Mouse (Mus musculus) mouse trophoblast stem cell (cell line): ENCODE measurements around the gene Trp53i13.
"Not testable (repeated sequence)": the region's sequence is repeated elsewhere in the genome, so short reads cannot be mapped to it uniquely, and the experiment has no call there.

Source experiments
- in situ Hi-C, 2 experiments: fragments of 300-500 bp; cut with MseI, MboI; formaldehyde crosslinking; loops; 2 replicates in 1 of 2; 3 replicates in 1 of 2; pipeline ENCODE4 v1.15.1; 2025

Gene Trp53i13

DNA sequence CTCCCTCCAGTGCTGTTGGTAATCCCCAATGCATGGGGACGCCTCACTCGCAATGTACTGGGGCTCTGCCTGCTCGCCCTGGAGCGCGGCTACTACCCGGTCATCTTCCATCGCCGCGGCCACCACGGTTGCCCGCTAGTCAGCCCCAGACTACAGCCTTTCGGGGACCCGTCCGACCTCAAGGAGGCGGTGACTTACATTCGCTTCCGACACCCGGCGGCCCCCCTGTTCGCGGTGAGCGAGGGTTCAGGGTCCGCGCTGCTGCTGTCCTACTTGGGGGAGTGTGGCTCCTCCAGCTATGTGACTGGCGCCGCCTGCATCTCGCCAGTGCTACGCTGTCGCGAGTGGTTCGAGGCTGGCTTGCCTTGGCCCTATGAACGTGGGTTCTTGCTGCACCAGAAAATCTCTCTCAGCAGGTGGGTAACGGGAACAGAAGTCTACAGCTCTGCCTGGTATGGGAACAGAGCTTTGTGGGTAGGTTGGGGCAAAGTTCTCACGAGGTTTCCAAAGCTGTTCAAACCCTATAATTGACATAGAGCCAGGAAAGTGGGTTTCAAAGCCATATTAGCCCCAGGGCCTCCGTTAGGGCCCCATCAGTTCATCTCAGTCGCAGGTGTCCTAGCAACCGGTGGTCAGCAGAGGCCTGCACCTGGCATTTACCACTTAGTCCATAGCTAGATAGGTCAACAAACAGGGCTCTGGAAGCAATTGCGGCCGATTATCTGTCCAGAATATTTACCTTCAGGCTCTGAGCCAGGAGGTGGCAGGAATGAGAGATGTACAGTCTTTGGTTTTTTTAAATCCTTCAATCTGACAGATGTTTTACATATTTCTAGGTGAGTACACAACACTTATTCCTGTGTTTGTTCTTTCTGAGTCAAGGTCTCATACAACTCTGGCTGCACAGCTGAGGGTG, at the start of gene Trp53i13:
TSS of gene Trp53i13 (minus strand) at position 344 of the 916 bp plus-strand sequence.
- in situ Hi-C loops: no loop called here

DNA sequence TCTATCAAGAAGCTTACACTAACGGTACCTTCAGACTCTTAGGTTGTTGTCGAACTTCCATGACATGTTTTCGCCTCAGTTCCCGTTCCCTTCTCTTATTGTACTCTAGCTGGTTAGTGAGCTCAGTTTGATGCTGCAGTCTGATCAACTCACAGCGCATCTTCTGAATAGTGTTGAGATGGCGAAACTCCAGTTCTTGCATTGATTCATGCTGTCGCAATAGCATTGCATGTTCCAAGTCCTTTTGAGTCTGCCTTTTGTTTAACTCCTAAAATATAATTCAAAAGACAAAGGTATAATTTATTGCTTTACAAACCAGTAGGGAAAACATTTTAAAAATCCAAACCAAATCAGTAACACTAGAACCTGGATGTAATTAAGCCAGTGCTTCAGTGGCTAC, 29.5 kb upstream of the Trp53i13 start:
- in situ Hi-C loops: no loop called here

DNA sequence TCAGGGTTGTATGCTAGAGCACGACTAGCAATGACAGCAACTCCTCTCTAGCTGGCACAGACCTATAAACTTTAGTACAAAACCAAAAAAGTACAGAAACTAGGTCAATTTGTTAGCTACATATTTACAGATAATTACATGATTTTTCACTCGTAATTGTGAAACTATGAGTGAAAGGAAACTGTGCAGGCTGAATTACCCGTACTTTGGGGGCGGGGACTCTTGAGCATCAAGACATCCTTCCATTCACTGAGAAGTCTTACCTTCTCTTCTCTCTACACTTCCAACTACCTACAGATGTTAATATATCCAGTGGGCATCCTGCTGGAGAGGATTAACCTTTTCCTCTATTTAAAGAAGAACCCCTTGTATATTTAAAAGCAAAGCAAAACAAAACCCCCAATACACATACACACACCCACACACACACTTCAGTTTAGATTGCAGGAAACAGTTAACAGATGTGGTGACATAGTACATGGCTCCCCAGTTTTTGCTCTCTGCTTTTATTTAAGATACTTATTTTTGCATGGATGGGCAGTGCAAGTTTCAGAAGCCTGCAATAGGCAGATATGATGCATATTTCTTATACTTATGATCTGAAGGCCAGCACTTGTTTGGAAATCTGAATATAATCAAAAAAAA, 16.5 kb upstream of the Trp53i13 start:
- in situ Hi-C loops: no loop called here

DNA sequence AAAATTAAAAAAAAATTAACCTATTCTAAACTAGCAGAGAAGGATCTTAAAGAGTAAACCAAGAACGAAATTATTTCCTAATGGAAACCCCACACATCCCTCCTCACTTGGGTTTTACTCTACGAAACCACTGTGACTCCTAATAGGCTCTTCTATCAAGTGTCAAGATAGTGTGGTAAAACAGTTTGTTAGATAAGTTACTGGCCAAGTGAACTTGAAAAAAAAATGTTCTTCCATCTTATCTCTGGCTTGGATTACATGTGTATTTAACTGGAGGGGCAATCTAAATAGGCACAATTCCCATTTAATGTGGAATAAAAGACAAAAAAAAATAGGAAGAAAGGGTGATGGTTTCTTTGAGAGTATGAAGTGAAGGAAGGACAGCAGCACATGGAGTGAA, 15.1 kb upstream of the Trp53i13 start:
- in situ Hi-C loops: no loop called here

DNA sequence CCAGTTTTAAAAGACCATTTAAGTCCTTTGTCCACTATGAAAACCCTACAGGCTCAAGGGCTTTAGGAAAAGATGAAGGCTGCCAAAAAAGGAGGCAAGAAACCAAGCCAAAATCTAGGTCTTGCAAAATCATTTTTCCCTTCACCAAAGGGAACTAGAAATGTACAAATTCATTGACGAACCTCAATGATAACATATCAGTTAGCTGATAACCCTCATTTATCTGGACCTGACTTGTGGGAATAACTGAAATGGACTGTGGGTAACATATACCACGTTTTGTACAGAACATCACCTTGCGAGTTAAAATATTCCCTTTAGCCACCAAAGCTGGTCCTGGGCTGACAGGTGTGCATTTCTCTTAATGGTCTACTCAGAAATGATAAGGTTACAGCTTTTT, 13.9 kb upstream of the Trp53i13 start:
- in situ Hi-C loops: no loop called here

DNA sequence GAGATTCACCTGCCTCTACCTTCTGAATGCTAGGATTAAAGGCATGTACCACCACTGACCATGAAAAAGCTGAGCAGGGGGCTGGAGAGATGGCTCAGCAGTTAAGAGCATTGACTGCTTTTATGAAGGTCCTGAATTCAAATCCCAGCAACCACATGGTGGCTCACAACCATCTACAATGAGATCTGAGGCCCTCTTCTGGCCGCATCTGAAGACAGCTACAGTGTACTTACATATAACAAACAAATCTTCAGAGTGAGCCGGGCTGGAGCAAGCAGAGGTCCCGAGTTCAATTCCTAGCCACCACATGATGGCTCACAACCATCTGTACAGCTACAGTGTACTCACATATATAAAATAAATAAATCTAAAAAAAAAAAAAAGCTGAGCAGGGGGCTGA, 12.6 kb upstream of the Trp53i13 start:
- in situ Hi-C loops: not testable (repeated sequence)

DNA sequence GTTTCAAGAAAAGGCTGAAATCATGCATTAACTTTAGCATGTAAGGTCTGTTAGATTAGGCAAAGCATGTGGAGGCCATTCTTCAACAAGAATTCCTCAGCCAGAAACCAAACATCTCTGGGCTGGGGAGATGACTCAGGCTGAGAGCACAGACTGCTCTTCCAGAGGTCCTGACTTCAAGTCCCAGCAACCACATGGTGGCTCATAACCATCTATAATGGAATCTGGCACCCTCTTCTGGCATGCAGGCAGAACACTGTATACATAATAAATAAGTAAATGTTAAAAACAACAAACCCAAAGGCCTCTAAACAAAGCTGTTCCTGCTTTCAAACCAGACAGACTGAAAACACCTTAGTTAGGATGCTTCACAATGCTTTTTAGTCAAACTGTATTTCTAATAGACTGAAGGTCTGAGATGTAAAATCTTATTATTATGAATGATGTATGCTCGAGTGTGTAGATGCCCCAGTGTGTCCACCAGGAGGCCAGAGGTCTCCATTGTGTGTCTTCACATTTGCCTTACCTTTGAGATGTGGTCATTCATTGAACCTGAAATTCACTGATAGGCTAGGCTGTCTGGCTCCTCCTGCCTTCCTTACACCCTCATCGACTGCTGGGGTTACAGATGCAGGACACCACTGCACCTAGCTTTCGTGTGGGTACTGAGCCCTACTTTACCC, 10.2 kb upstream of the Trp53i13 start:
- in situ Hi-C loops: no loop called here

DNA sequence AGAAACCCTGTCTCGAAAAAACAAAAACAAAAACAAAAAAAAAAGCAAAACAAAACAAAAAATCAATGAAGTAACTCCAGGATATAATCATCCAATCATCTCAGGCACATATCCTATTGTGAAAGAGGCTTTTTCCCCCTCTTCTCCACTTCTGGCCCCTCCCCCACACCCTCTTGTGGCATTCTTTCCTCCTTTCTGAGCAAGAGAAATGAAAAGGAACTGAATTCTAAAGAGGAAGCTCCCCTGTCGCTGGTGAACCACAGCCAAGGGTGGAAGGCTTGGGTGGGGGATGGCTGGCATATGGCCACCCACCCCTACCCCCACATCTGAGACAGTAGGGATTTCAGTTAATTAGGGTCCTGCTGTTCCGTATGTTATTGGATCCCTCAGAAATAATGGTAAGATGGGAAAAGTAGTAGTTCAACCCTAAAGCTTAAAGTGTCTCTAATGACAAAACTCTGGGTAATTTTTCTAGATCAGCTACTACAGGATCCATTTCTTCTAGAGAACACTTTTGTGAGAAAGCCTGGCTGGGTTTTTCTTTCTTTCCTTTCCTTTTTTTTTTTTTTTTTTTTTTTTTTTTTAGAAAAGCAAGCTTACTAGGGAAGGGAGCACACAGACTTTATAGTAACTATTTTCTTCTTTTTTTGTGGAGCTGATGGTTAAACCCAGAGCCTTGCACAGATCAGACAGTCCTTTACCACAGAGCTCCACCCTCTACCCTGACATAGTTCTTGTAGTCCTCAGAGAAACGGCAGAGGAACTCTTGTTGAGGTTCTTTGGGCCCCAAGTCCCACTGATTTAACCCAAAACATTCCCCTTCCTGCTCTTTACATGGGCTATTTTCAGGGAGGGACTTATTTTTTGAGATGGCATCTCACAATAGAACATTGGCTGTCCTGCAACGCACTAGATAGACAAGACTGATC, 5.1 kb upstream of the Trp53i13 start:
- in situ Hi-C loops: no loop called here

DNA sequence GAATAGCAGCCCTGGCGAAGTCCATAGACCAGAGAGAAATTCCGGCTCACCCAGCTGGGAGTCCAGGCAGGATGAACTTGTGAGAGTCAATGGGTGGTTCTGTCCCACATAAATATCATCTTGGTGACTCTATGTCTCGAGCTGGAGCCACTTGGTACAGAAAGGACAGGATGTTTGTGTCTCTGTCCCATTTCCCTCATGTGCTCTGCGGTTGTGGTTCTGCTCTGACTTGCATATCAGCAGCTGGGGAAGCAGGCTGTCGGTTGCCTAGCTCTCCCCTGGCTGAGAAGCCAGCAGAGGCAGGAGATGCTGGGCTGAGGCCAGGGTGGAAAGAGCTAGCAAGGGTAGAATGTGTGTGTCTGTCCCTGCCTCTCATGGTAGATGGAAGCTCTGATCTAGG, 3.3 kb upstream of the Trp53i13 start, which contains the start of gene Gm10392:
TSS of gene Gm10392 (minus strand) at position 156 of the 400 bp plus-strand sequence.
- in situ Hi-C loops: no loop called here

DNA sequence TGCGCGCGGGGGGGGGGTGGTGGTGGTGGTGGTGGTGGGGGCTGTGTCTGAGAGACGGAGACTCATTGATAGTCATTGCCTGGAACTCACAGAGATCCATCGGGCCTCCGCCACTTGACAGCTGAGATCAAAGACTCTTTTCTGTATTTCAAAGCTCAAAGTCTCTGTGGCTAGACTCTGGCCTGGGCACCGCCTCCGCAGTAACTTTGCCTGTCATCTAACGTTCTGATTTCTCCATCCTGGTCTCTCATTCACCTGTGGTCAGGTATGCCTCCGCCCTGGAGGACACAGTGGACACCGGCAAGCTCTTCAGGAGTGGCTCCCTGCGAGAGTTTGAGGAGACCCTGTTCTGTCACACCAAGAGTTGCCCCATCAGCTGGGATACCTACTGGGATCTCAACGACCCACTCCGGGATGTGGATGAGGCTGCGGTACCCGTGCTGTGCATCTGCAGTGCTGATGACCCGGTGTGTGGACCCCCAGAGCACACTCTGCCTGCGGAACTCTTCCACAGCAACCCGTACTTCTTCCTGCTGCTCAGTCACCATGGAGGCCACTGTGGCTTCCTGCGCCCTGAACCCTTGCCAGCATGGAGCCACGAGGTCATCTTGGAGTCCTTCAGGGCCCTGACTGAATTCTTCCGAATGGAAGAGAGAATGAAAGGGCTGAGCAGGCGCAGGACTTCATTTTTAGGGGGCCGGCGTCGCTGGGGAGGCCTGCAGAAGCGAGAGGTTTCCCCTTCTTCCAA, 2.4 kb upstream of the Trp53i13 start:
- in situ Hi-C loops: no loop called here

DNA sequence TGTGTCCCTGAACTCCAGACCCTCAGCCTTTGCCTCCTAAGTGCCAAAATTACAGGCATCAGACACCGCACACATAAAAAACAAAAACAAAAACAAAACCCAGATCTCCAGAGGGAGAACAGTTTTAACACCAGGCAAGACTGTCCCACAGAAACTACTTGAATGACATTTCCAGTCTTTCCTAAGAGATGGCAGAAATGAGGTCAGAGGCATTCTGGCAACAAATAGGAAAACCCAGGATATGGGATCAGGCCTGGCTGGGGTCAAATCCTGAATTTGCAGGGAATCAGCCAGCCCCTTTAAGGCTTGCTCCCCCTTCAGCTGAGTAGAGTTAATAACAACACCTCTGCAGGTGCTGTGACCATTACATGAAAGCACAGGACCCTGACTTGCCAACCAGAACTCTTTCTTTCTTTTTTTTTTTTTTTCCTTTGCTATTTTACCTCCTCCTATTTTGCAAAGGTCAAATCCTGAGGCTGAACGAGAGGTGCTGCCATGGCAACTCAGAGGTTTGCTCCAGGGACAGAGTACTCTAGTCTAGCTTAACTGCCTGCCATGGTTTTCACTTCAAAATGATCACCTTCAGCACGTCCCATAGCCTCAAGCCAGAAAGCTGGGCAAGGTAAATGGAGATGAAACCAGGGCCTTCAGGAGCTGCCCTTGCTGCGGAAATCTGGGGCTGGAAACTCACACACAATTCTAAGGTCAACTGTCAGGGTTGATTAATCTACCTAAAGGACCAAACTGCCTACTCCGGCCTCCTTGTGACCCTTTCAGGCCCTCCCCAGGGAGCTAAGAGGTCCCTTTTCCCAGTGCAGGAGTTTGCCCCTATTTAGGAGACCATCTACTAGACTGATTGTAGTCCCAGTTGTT, 1.0 kb upstream of the Trp53i13 start:
- in situ Hi-C loops: no loop called here

DNA sequence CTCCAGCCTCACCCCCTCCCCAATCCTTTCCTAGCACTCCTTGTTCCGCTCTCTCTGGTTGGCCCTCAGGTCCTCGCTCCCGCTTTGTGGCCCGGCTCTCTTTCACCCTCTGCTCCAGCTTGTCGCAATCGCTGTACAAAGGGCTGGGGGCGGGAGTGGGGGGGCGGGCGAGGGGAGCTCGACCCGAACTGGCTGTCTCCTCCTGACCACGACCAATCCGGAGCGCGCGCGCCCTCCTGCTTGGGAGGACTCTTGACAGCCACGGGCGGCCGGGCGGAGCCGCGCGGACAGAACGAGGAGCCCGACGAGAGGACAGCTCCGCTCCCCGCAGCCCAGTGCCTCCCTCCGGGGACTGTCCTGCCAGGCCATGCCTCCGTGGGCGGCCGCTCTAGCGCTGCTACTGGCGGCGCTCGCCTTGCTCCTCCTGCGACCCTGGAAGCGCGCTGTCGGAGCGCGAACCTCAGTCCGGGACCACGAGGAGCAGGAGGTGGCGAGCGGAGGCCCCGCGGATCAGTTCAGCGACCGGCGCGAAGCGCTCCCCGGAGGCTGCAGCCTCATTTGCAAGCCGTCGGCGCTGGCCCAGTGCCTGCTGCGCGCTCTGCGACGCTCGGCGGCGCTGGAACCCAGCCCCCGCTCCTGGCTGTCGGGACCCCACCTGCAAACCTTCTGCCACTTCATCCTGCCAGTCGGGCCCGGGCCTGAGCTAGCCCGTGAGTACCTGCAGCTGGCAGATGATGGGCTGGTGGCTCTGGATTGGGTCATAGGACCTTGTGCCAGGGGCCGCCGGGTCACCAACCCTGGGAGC, 746 bp downstream of the Trp53i13 start, which contains the start of gene Abhd15:
TSS of gene Abhd15 (plus strand) at position 290 of the 805 bp plus-strand sequence.
- in situ Hi-C loops: no loop called here

DNA sequence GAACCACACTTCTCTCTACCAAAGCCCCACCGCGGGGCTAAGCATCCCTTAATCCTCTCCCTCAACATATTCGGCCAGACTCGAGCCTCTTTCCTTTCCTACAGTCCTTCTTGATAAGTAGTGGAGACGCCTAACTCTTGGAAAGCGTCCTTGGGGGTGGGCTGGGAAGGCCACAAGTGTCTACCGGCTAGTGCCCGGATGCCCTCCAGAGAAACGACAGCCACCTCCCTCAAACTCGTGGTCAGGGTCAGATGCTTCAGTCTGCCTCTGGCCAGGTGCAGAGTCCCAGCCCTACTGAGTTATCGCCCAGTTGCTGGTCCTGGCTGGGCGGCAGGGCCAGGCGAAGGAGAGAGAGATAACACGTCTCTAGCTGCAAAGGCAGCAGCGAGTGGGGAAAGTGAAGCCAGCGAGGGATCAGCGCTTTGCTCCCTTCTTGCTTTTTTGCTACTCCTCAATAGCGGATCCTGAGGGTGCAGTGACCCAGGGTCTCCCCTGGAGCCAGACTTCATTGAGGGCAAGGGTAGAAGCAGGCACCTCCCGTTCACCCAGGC, 1.4 kb downstream of the Trp53i13 start:
- in situ Hi-C loops: no loop called here

DNA sequence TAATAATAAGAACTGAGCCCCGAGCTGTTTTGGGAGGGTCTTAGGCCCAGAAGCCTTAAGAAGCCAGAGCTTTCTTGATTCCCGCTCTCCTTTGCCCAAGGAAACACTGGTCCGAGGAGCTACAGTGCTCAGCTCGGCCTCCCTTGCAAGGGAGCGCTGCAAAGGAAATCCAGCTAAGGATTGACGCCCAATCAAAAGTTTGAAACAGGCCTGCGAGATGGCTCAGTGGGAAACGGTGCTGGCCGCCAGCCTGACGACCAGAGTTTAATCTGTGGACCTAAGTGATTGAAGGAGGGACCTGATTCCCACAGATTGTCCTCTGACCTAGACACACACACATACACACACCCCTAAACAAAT, 2.0 kb downstream of the Trp53i13 start:
- in situ Hi-C loops: no loop called here

DNA sequence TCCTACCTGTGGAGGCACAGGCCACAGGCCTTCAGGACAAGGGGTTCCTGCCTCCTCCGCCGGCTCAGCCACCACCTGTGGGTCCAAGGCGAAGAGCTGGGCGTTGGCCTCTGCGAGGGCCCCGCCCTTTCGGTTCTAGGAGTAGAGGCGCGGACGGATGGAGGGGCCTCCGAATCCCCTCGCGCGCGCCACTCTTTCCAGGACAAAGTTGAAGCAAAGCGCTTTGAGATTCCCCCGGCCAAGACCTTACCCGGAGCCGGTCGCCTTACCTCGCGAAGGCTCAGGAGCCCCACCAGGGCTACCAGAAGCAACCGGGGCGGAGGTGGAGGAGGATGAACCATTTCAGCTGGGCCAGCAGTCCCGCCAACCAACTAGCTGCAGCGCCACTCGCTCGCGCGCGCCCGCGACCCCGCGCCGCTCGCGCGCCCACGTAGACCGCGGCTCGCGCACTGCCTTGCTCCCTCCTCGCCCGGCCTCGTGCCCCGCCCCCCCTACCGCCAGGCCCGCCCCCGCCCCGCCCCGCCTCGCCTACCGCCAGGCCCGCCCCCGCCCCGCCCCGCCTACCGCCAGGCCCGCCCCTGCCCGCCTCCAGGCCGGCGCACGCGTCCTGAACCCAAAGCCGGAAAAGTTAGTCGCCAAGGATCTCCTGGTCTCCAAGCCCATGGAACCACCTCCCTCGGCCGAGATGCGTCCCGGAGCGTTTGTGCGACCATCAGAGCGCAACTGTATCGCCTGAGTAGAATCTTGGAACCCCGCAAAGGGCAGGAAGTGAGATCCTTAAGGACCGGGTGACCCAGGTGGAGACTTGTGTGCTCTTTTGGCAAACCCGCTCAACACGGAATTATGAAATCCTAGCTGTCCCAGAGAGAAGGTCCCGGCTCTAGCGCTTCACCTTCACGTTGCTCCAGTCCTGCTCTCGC, 2.6 kb downstream of the Trp53i13 start:
- in situ Hi-C loops: no loop called here

DNA sequence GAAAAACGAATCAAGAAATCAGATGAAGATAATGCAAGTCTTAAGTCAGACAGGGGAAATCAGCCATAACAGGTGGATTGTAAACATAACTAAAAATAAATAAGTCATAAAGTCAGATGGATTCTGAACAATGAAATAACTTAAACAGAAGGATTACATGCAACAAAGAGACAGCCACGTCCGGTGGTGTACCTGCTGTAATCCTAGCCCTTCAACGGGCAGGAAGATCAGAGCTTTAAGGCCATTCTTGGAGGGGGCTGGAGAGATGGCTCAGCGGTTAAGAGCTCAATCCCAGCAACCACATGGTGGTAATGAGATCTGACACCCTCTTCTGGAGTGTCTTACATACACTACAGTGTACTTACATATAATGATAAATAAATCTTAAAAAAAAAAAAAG, 4.4 kb downstream of the Trp53i13 start:
- in situ Hi-C loops: no loop called here
